Mouse (Mus musculus) E14TG2a.4 (cell line): ENCODE measurements around the gene Hpcal1.

Experiments
- CTCF ChIP-seq: conservative IDR thresholded peaks from 2 replicates; pipeline ENCODE4 v1.5.1; 2014; ENCODE audit warnings: low read length
- NANOG ChIP-seq: IDR thresholded peaks from 2 replicates; pipeline ENCODE4 v1.6.1; 2014; ENCODE audit warnings: borderline replicate concordance, low read length, mixed read lengths

- no peak for TF ChIP-seq CTCF
- no peak for TF ChIP-seq NANOG
These were observed 72.4 kb downstream of the Hpcal1 start for GRCm38 (mm10) chr12:17763054-17763453.
